Mouse (Mus musculus): Measurements from ENCODE around the gene Rasgef1c. TPM values are rescaled to one million over a fixed set of nuclear protein-coding genes. Genes with fewer than 3 reads are reported as not detected.

Gene Rasgef1c
- total and polyA plus RNA-seq, 3 experiments, result 0.12 to 0.15 TPM; not detected in 1

DNA sequence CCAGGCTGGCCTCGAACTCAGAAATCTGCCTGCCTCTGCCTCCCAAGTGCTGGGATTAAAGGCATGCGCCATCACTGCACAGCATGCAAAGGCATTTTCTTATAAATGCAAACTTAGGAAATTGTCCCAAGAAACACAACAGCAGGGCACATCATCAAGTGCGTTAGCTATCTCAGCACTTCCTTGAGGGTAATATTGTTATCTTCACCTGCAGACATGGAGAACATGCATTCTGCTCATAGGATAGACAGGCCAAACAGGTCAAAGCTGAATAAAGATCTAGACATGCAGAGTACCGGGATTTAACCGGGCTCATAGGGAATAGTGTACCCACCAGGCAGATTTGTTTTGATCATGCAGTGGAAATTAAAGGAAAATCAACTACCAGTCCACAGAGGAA is 9.6 kb upstream of the Rasgef1c start:
- H3K27ac ChIP-seq (ENCODE audit: control insufficient read depth, low read depth, low read length), result no peak overlapping the region
- TF ChIP-seq GATA1 (IDR thresholded peaks at IDR 0.05; ENCODE audit: low read depth, low read length) (peak; percentile 37; the same call in 1 of the 2 replicates), MYB (IDR thresholded peaks at IDR 0.05; ENCODE audit: low read depth, low read length) (no peak), MXI1 (IDR thresholded peaks at IDR 0.05; ENCODE audit: low read depth, low read length) (no peak), EP300 (IDR thresholded peaks at IDR 0.05; ENCODE audit: low read depth in 1 of 2, low read length in 2 of 2) (peak; percentile 23 to 32; a peak in 2 of 4 replicates), JUND (IDR thresholded peaks at IDR 0.05; ENCODE audit: low read depth, low read length) (no peak), CHD1 (IDR thresholded peaks at IDR 0.05; ENCODE audit: low read depth, low read length) (no peak), TCF12 (IDR thresholded peaks at IDR 0.05; ENCODE audit: low read depth, low read length) (0 out of 2 replicates have a peak, but pooled peaks have one; percentile 18), ZMIZ1 (IDR thresholded peaks at IDR 0.05; ENCODE audit: low read depth, low read length) (no peak), BHLHE40 (IDR thresholded peaks at IDR 0.05; ENCODE audit: borderline replicate concordance, low read depth, low read length) (no peak)
- no peaks in the 10 kb centered on the region for H3K79me2 ChIP-seq (ENCODE audit: control insufficient read depth, insufficient read depth, low read length, poor library complexity)
- H3K4me1 ChIP-seq (ENCODE audit: control insufficient read depth in 1 of 2, insufficient read depth in 2 of 2, low read length in 2 of 2), result peaks cover 0 to 4% of the 10 kb centered on the region in 2 experiments; a peak in 1 of 4 replicates
- H3K9me3 ChIP-seq (replicated peaks; ENCODE audit: insufficient read depth, low read length), result no peaks in the 10 kb centered on the region
- H3K27me3 ChIP-seq (ENCODE audit: control insufficient read depth in 1 of 2, insufficient read depth in 2 of 2, low read length in 2 of 2), result no peaks in the 10 kb centered on the region
- no peak for DNase-seq (ENCODE audit: low read depth, low spot score)
- no peak overlapping the region for H3K4me3 ChIP-seq (ENCODE audit: control insufficient read depth in 1 of 2, insufficient read depth in 1 of 2, low read depth in 2 of 2, low read length in 2 of 2)
- no peak overlapping the region for H3K9ac ChIP-seq (ENCODE audit: control insufficient read depth, low read depth, low read length, poor library complexity, severe bottlenecking)
- H3K36me3 ChIP-seq (ENCODE audit: control insufficient read depth in 1 of 2, insufficient read depth in 2 of 2, low read length in 2 of 2), result peaks cover 0 to 2% of the 10 kb centered on the region in 2 experiments; a peak in 2 of 4 replicates

DNA sequence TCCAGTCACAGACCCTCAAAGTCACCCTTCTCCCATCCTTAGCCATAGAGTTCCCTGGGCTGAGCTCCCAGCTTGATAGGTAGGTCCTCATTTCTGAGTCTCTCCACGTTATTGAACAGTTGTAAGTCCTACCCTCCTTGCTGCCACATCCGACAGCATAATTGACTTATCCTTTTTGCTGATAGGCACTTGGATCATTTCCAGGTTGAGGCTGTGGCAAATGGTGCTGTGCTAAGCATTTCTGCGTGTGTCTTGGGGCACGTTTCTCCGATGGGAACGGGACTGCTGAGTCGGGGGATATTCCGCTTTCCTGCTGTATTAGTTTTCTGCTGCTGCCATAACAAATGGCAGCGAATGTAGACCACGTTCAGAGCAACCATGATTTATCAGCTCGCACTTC is 7.8 kb upstream of the Rasgef1c start:
- DNase-seq (ENCODE audit: low read depth, low spot score), result no peak
- no peak overlapping the region for H3K4me3 ChIP-seq (ENCODE audit: control insufficient read depth in 1 of 2, insufficient read depth in 1 of 2, low read depth in 2 of 2, low read length in 2 of 2)

DNA sequence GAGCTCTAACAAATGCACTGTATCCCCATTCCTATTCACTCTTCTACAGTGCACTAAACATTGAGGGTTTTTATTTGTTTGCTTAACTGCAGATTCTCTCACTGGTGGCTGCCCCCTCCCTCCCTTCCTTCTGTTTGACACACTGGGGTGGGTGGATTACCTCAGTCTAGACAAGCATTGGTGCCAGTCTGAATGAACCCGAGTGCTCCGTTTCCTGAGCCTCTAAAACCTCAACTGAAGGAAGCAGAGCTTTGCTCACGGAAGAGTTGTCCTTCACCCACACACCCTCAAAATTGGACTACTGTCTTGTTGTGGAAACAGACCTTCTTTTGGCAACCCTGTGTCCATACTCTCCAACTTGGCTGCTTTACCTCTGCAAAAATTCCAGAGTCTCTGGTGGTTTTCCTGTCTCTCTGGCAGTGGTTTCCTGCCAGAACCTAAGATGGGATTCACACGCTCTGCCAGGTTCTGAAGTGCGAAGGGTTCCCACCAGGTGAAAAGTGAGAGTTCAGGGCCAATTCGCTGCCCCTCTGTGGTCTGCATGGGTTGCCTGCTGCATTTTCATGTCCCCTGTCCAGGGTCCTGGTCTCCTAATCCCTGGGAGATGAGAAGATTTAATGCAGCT is 5.6 kb upstream of the Rasgef1c start:
- peaks cover 8 to 21% of the 10 kb centered on the region in 2 experiments for H3K4me1 ChIP-seq (ENCODE audit: control insufficient read depth in 1 of 2, insufficient read depth in 2 of 2, low read length in 2 of 2)
- TF ChIP-seq TAL1 (IDR thresholded peaks at IDR 0.05; ENCODE audit: low read length) (no peak), ELF1 (IDR thresholded peaks at IDR 0.05; ENCODE audit: low read depth, low read length) (no peak)
- no peak overlapping the region for H3K9ac ChIP-seq (ENCODE audit: control insufficient read depth, low read depth, low read length, poor library complexity, severe bottlenecking)
- no peak overlapping the region for H3K4me3 ChIP-seq (ENCODE audit: control insufficient read depth in 1 of 2, insufficient read depth in 1 of 2, low read depth in 2 of 2, low read length in 2 of 2)
- H3K9me3 ChIP-seq (replicated peaks; ENCODE audit: insufficient read depth, low read length), result no peaks in the 10 kb centered on the region
- peaks cover 0 to 12% of the 10 kb centered on the region in 2 experiments; a peak in 2 of 4 replicates for H3K36me3 ChIP-seq (ENCODE audit: control insufficient read depth in 1 of 2, insufficient read depth in 2 of 2, low read length in 2 of 2)
- no peaks in the 10 kb centered on the region for H3K79me2 ChIP-seq (ENCODE audit: control insufficient read depth, insufficient read depth, low read length, poor library complexity)
- no peak for DNase-seq (ENCODE audit: low read depth, low spot score)
- no peaks in the 10 kb centered on the region for H3K27me3 ChIP-seq (ENCODE audit: control insufficient read depth in 1 of 2, insufficient read depth in 2 of 2, low read length in 2 of 2)
- H3K27ac ChIP-seq (ENCODE audit: control insufficient read depth, low read depth, low read length), result no peak overlapping the region

More for the DNA sequence above, 7.8 kb upstream of the Rasgef1c start:
- no peak overlapping the region for H3K27ac ChIP-seq (ENCODE audit: control insufficient read depth, low read depth, low read length)
- no peaks in the 10 kb centered on the region for H3K9me3 ChIP-seq (replicated peaks; ENCODE audit: insufficient read depth, low read length)
- no peaks in the 10 kb centered on the region for H3K27me3 ChIP-seq (ENCODE audit: control insufficient read depth in 1 of 2, insufficient read depth in 2 of 2, low read length in 2 of 2)
- no peak overlapping the region for H3K9ac ChIP-seq (ENCODE audit: control insufficient read depth, low read depth, low read length, poor library complexity, severe bottlenecking)
- no peaks in the 10 kb centered on the region; a peak in 1 of 4 replicates for H3K36me3 ChIP-seq (ENCODE audit: control insufficient read depth in 1 of 2, insufficient read depth in 2 of 2, low read length in 2 of 2)
- H3K4me1 ChIP-seq (ENCODE audit: control insufficient read depth in 1 of 2, insufficient read depth in 2 of 2, low read length in 2 of 2), result peaks cover 0 to 4% of the 10 kb centered on the region in 2 experiments; a peak in 1 of 4 replicates
- no peaks in the 10 kb centered on the region for H3K79me2 ChIP-seq (ENCODE audit: control insufficient read depth, insufficient read depth, low read length, poor library complexity)
- TF ChIP-seq MAFK (IDR thresholded peaks at IDR 0.05; ENCODE audit: borderline replicate concordance, low read depth, low read length), result peak; percentile 29; the same call in 1 of the 2 replicates
- TF ChIP-seq ZMIZ1 (IDR thresholded peaks at IDR 0.05; ENCODE audit: low read depth, low read length), result no peak

Measured in MEL (cell line).